Mouse (Mus musculus) G1E (cell line): ENCODE measurements around the gene Hsd17b11. TPM values are rescaled to one million over a fixed set of nuclear protein-coding genes. Genes with fewer than 3 reads are reported as not detected.

Experiments
- ATAC-seq: 2 replicates; pipeline ENCODE4 v1.8.0; 2016; ENCODE audit warnings: mild to moderate bottlenecking; ENCODE audit not compliant: insufficient number of reproducible peaks, poor library complexity, low FRiP score, severe bottlenecking; ENCODE audit errors: extremely low read depth
- DNase-seq: peaks from one replicate; pipeline ENCODE4 v3.0.0; 2012; ENCODE audit warnings: low spot score
- H3K27me3 ChIP-seq: 2 replicates; pipeline ENCODE4 v1.6.1; 2012; ENCODE audit warnings: mild to moderate bottlenecking, low read length, inconsistent platforms; ENCODE audit not compliant: insufficient read depth
- H3K36me3 ChIP-seq: replicated peaks from 2 replicates; pipeline ENCODE3; 2012; ENCODE audit warnings: mild to moderate bottlenecking, inconsistent platforms
- H3K4me1 ChIP-seq: 2 replicates; pipeline ENCODE4 v1.6.1; 2012; ENCODE audit warnings: low read depth, low read length, inconsistent platforms, mixed read lengths; ENCODE audit not compliant: insufficient read depth
- H3K4me3 ChIP-seq: 2 replicates; pipeline ENCODE4 v1.5.1; 2012; ENCODE audit warnings: low read depth, mild to moderate bottlenecking, inconsistent platforms, low read length, moderate library complexity, mixed read lengths
- H3K9me3 ChIP-seq: replicated peaks from 2 replicates; pipeline ENCODE4 v1.6.1; 2012; ENCODE audit warnings: inconsistent platforms
- CTCF ChIP-seq: IDR thresholded peaks from 2 replicates; pipeline ENCODE4 v1.5.1; 2012; ENCODE audit warnings: low read depth, low read length, inconsistent platforms, mixed read lengths
- GATA1 ChIP-seq: IDR thresholded peaks from 2 replicates; pipeline ENCODE4 v1.6.1; 2012; ENCODE audit warnings: borderline replicate concordance, low read length, inconsistent platforms, mixed read lengths
- GATA2 ChIP-seq: IDR thresholded peaks from 2 replicates; pipeline ENCODE4 v1.6.1; 2012; ENCODE audit warnings: low read depth, low read length, inconsistent platforms, borderline replicate concordance
- POLR2AphosphoS5 ChIP-seq: IDR thresholded peaks from 2 replicates; pipeline ENCODE4 v1.6.1; 2012; ENCODE audit warnings: low read depth, low read length, inconsistent platforms; ENCODE audit not compliant: insufficient replicate concordance
- TAL1 ChIP-seq: conservative IDR thresholded peaks from 2 replicates; pipeline ENCODE4 v1.6.1; 2012; ENCODE audit warnings: low read depth, low read length, inconsistent platforms, mixed read lengths
- polyA plus RNA-seq: library from polyadenylated mRNA; stranded (reverse); fragments of >175 nt; gene quantifications from 2 replicates; pipeline ENCODE4 v1.2.3, GENCODE M21; 2012
- total RNA-seq, 2 experiments: library from RNA; stranded (forward) in 1 of 2; stranded (reverse) in 1 of 2; fragments of 200-1000 nt in 1 of 2; fragments of >200 nt in 1 of 2; fragmentation: Nextera tagmentation in 1 of 2; gene quantifications; 2 replicates each; pipeline ENCODE4 v1.2.3; 2014 to 2017

Gene Hsd17b11
- total and polyA plus RNA-seq, 3 experiments = 0.82 to 11.7 (median 9.0) TPM

DNA sequence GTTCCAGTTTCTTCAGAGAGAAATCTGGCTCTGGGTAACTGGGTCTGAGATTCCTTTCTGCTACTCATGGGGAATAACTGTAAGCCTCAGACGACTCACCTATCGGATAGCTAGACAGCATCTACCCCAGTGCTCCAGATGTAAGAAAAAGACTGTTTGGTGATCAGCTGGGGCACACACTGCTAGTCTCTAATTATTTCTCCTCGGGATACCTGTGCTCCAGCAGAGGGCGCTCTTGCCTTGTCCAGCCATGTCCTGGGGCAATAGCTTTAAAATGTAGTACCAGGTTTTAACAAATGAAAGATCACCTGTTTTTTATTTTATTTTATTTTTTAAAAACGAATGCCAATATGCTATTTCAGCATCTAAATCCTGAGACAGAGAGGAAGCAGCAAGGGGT, 22.0 kb downstream of the Hsd17b11 start:
- DNase-seq (peak; percentile 11), ATAC-seq (peak; percentile 25; the same call in 1 of the 2 replicates)
- no peaks in the 10 kb centered on the region for H3K9me3 ChIP-seq
- H3K4me1 ChIP-seq = no peaks in the 10 kb centered on the region
- H3K36me3 ChIP-seq = no peaks in the 10 kb centered on the region
- no peak for TF ChIP-seq POLR2AphosphoS5
- TF ChIP-seq CTCF = peak; percentile 54
- no peak overlapping the region for H3K4me3 ChIP-seq
- H3K27me3 ChIP-seq = no peaks in the 10 kb centered on the region

DNA sequence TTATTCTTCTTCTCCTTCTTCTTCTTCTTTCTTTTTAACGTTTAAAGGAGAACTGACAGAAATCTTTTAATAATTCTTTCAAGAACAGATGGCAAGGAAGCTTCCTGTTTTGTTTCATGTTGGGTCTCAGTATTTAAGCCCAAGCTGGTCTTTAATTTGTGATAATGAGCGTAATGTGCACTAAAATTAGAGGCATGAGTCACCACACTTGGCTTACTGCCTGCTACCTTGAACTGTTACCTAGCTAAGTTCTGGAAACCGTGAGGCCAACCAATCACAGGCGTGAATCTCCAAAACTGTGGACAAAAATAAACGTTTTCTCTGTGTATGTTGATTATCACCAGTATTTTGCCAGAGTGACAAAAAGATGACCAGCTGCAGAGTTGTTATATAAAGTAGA, 23.0 kb downstream of the Hsd17b11 start:
- Histone ChIP-seq H3K4me3 (no peak overlapping the region), H3K36me3 (no peaks in the 10 kb centered on the region), H3K9me3 (no peaks in the 10 kb centered on the region), H3K4me1 (no peaks in the 10 kb centered on the region), H3K27me3 (no peaks in the 10 kb centered on the region)
- TF ChIP-seq GATA2 (no peak), POLR2AphosphoS5 (no peak), TAL1 (no peak), CTCF (no peak), GATA1 (no peak)
- ATAC-seq (no peak), DNase-seq (no peak)

- Histone ChIP-seq H3K4me1 (no peaks in the 10 kb centered on the region), H3K9me3 (no peaks in the 10 kb centered on the region), H3K27me3 (no peaks in the 10 kb centered on the region), H3K36me3 (no peaks in the 10 kb centered on the region), H3K4me3 (no peak overlapping the region)
- peak; percentile 18; the same call in 1 of the 2 replicates for ATAC-seq
- TF ChIP-seq CTCF (0 out of 2 replicates have a peak, but pooled peaks have one; percentile 8), GATA2 (no peak)
- DNase-seq = no peak
These were observed 26.5 kb downstream of the Hsd17b11 start for GRCm38 (mm10) chr5:103995181-103995580.

DNA sequence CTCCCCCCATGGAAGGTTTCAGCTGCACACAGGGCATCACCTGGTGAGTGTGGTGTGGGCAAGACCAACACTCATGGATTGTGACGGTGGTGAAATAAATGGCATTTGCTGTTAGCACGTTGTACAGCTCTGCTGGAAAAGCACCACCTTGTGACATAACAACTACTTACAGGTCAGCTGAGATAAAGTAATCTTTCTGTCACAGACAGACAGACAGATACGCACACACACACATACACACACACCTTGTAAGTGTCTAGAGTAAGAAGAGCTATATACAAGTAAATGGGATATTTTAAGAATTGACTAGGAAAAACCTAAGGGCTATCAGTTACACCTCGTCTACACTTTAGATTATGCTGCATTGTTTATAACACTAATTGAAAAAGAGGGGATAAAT, 27.1 kb downstream of the Hsd17b11 start:
- Histone ChIP-seq H3K4me3 (no peak overlapping the region), H3K9me3 (no peaks in the 10 kb centered on the region), H3K27me3 (no peaks in the 10 kb centered on the region), H3K4me1 (no peaks in the 10 kb centered on the region), H3K36me3 (no peaks in the 10 kb centered on the region)
- TF ChIP-seq POLR2AphosphoS5 (no peak), GATA1 (no peak), CTCF (no peak), GATA2 (no peak), TAL1 (no peak)
- DNase-seq (no peak), ATAC-seq (no peak)

- H3K27me3 ChIP-seq = no peaks in the 10 kb centered on the region
- H3K9me3 ChIP-seq = no peaks in the 10 kb centered on the region
- no peaks in the 10 kb centered on the region for H3K36me3 ChIP-seq
- DNase-seq = no peak
- TF ChIP-seq TAL1 (no peak), POLR2AphosphoS5 (no peak), GATA2 (no peak), GATA1 (no peak), CTCF (no peak)
- no peak overlapping the region for H3K4me3 ChIP-seq
- no peak for ATAC-seq
- H3K4me1 ChIP-seq = no peaks in the 10 kb centered on the region
These were observed 28.1 kb downstream of the Hsd17b11 start for GRCm38 (mm10) chr5:103993601-103994000.

DNA sequence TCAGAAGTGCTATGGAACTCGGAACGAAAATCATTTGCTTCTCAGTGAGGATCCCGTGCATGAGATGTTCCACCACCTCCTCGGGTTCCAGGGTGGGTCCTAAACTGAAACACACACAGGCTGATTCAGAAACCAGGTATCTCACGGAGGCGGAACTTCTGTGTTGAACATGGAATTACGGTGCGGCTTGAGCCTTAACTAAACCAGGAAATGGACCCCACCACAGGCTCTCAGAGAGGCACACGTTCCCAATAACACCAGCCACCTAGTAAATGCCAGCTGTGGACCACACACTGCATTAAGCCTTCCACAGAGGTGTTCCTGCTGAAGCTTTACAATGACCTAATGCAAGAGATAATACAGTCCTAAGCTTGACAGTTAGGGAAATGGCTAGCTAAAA, 28.9 kb downstream of the Hsd17b11 start:
- no peaks in the 10 kb centered on the region for H3K4me1 ChIP-seq
- no peaks in the 10 kb centered on the region for H3K36me3 ChIP-seq
- H3K9me3 ChIP-seq = no peaks in the 10 kb centered on the region
- H3K27me3 ChIP-seq = no peaks in the 10 kb centered on the region
- TF ChIP-seq POLR2AphosphoS5 (no peak), CTCF (no peak), TAL1 (no peak), GATA2 (no peak), GATA1 (no peak)
- no peak for ATAC-seq
- DNase-seq = no peak
- no peak overlapping the region for H3K4me3 ChIP-seq
